Mouse (Mus musculus) c-Kit-positive CD71-negative TER-119-negative erythroid progenitor cells, embryonic 14.5 days (primary cell): ENCODE measurements around the gene Rab25.
A peak's percentile ranks its signal among the peaks of the same experiment; 100 is the strongest.

ENCODE experiments used
- DNase-seq: peaks from one replicate; pipeline ENCODE4 v3.0.0-alpha.2; 2013; ENCODE audit warnings: low read depth

Rab25 gene

DNA sequence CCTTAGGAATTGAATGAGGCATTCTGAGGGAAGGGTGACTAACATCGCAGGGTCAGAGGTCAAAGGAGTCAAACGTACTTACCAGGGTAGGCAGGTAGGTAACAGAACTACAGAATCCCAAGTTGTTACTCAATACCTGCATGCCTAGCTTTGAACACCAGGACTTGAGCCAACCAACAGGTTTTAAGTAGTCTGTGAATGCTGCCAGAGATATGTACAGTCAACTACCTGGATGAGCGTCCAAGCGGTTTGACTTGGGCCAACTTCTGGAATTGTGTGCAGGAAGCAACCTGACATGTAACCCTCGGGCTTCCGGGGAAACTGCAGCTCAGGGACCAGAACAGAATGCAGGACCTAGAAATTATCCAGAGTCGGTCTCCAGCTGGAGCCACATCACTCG, 25.1 kb downstream of the Rab25 start:
- no peak for DNase-seq

- DNase-seq = peak; percentile 94
Measured at GRCm38 (mm10) chr3:88521803-88522331, 26.2 kb downstream of the Rab25 start.

DNA sequence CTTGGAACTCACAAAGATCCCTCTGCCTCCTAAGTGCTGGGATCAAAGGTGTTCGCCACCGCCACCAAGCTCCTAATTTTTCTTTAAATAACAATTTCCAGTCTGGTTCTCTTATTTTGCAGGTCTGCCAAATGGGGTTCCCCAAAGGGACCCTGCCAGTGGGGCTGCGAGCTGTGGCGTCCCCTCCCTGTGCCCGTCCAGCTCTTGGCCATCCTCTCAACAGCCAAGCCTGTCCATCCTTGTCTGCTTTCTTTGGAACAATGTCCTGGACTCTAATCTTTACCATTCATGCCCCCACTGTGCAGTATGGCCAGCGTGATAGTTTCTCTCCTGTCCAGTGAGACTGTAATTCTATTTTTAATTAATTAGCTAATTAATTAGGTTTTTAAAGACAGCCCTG, 26.9 kb downstream of the Rab25 start:
- DNase-seq = no peak

DNA sequence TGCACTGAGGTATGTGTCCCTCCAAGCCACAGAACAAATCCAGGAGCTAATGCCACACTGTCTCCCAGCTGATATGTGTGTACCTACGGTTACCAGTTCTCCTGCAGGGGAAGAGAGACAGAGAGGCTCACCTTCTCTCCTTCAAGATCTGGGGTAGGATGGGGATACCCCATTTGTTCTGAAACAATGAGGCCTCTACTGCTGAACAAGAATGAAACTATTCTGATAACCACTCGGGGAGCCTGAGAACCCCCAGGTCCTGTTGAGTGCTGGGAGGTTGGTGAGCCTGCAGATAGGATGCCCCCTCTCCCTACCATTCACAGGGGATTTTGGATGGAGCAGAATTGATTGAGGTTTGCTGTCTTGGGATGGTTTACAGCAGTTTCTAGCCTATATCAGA, 28.0 kb downstream of the Rab25 start:
- DNase-seq = no peak

GRCm38 (mm10) chr3:88518411-88518810, 29.7 kb downstream of the Rab25 start:
- DNase-seq = no peak

GRCm38 (mm10) chr3:88516407-88516806, 31.7 kb downstream of the Rab25 start:
- no peak for DNase-seq

- no peak for DNase-seq
Measured at GRCm38 (mm10) chr3:88515095-88515386, 33.1 kb downstream of the Rab25 start.

GRCm38 (mm10) chr3:88514231-88515094, 33.6 kb downstream of the Rab25 start:
- DNase-seq = no peak

GRCm38 (mm10) chr3:88513546-88514115, 34.5 kb downstream of the Rab25 start:
- DNase-seq = no peak

GRCm38 (mm10) chr3:88512896-88513545, 35.1 kb downstream of the Rab25 start:
- DNase-seq = no peak

GRCm38 (mm10) chr3:88512141-88512895, 35.8 kb downstream of the Rab25 start:
- no peak for DNase-seq

DNA sequence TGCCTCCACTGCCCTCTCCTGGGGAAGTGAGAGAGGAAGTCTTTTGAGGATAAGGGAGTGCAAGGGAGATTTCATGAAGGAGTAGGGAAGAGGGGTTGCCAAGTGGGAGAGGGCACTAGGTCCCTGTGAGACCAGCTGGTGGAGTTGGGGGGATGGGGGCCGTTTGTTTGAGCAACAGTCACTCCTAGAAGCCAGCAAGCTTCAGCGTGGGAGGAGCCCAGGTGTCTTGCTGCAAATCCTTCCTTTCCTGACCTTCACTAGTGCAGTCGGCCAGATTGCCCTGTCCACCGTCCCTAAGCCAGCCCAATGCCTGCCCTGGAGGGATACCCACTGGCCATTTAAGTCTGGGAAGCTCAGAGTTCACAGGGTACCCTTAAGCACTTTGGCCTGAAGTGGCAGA, 36.5 kb downstream of the Rab25 start:
- DNase-seq = no peak

GRCm38 (mm10) chr3:88510421-88511289, 37.4 kb downstream of the Rab25 start:
- no peak for DNase-seq

DNA sequence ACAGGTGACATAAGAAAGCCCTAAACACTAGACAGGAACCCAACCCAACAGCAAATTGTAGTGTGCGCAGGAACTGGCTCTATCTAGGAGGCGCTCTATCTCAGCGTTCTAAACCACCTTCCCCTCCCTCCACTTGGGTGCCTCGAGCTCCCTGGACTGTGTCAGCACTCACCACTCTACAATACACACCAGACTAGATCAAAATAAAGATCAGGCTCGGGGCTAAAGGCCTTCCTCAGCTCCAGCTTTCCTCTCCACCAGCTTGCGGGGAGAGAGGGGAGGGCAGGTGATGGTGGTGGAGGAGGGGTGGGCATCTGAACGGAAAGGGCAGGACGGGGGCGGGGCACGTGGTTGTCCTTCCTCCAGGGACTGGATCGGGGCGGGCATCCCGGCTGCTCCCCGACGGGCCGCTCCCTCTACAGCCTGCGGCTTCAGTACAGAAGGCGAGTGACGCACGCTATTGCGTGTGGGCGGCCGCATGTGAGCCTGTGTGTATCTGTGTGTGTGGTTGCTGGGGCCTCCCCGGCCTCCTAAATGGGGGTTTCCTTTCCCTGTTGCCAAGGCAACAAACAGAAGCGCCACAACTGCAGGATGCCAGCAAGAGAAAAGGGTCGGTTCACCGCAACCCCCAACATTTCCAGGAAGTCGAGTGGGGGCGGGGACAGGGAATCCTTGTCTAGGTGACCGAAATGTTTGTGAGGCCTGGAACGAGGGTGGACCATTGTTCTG, 38.2 kb downstream of the Rab25 start, which contains the start of gene Lmna:
Gene Lmna (minus strand): TSS at position 265 of the 729 bp plus-strand sequence.
- peak; percentile 99 for DNase-seq

DNA sequence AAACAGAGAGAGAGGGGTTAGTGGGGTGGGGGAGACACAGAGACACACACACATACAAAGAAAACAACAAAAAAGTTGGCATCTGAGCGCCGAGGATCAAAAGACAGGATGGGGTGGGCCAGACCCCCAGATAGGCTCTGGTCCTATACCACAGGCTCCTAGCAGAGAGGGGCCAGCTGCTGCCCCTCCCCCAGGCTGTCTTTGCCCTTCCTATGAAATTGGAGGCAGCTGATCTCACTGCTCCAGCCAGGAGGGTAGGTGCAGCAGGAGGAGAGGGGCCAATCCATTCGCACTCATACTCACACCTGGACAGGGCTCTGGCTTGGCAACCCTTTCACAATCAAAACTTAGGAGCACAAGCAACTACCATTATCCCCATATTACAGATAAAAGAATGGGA, 38.9 kb downstream of the Rab25 start:
- no peak for DNase-seq

DNA sequence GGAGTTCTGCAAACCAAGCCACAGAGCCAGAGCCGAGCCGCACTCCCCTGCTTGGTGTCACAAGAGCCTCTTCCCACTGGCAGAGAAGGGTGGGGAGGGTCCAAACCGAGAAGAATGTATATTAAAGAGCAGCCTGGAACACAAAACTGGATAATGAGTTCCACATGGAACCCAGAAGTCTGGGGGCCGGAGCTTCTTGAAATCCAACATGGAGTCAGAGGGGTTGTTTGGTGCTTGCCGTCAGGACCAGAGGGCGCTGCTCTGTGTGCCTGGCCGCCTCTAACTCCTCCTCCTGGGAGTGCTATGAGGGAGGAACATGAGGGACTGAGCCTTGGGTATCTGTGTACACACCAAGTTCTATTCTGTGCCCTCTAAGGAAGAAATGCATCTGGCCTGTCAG, 42.3 kb downstream of the Rab25 start:
- DNase-seq = no peak

GRCm38 (mm10) chr3:88505081-88505480, 43.0 kb downstream of the Rab25 start:
- no peak for DNase-seq

DNA sequence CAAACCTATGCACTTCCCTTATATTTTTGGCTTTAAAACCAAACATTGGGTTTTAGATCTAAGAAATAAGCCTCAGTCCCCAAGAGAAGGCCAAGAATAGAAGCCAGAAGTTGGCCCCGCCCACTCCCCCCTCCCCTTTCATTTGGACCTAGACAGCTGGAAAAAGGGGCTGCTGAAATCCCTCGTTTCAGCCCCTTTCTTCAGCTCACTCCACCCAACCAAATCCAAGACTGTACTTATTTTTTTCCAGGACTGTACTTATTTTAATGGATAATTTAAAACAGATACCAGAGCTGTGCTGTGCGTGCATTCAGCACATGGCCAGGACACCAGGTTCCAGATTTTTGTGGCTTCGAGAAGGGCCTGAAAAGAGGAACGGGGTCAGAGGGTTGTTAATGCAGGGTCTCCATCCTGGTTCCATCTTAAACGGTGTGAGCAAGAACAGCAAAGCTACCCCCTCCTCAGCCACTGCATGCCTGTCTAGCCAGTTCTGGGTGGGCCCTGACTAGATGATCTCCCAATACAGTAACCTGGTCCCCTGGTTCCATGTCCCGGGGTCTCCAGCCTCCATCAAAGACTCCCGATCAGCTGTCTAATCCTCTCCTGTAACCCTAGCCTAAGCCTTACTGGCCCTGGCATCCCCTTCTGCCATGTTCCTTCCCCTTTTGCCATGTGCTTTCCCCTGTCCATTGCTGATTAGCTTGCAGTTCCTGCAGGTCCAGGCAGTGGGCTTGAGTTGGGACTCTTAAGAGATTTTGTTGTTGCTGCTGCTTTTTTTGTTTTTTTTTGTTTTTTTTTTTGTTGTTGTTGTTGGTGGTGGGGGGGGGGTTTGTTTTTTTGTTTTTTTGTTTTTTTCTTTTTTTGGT, 44.0 kb downstream of the Rab25 start:
- DNase-seq = no peak

DNA sequence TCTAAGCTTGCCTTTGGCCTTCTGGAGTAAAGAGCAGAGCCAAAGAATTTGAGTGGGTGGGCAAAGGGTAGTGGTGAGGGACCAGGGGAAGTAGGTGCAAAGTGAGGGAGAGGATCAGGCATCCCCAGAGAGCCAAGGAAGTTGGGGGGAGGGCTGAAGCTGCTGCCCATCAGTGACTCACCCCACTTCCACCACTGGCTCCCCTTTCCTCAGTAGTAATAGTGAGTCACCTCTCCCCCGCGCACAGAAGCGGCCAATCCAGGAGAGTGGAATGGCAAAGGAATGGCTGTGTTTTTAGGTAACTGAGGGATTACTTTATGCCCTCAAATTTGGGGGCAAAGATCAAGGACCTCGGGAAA, 44.6 kb downstream of the Rab25 start:
- no peak for DNase-seq
